ENCODE assay signal across 15 mouse cellular contexts in genomic region chr1:57742266-57742665, GRCm38 (mm10). TPM values are rescaled to one million over a fixed set of nuclear protein-coding genes. Genes with fewer than 3 reads are reported as not detected.
DNase-seq lines count a peak whose midpoint lies in the region; ATAC-seq and TF ChIP-seq lines count a peak whose summit lies in the region.
"Had no signal": no experiment of that assay in that cellular context is flagged by ENCODE, and none has a peak within 500 bp of the region (broad histone marks: within the 10 kb centered on the region; RNA-seq: fewer than 3 reads in every experiment).

No protein-coding gene starts in this region.

- no peaks in the 10 kb centered on the region for H3K9me3 ChIP-seq in kidney, postnatal 0 days (replicated peaks; ENCODE audit: low read length)
- H3K9me3 ChIP-seq in liver, embryonic 11.5 days (ENCODE audit: control insufficient read depth, low read length), result no peaks in the 10 kb centered on the region
- no peaks in the 10 kb centered on the region for H3K9me3 ChIP-seq in forebrain, embryonic 16.5 days (ENCODE audit: control insufficient read depth, low read length)
- H3K9me3 ChIP-seq: neural tube, embryonic 15.5 days had no signal

- no peak overlapping the region for H3K4me2 ChIP-seq in kidney, postnatal 0 days (ENCODE audit: low read length)
- no peak overlapping the region for H3K4me2 ChIP-seq in liver, embryonic 11.5 days
- no peak overlapping the region for H3K4me2 ChIP-seq in forebrain, embryonic 16.5 days (ENCODE audit: low read length)
- H3K4me2 ChIP-seq: hindbrain, embryonic 14.5 days; midbrain, embryonic 11.5 days; neural tube, embryonic 15.5 days had no signal

- H3K36me3 ChIP-seq in kidney, postnatal 0 days (ENCODE audit: insufficient read depth, low read length), result no peaks in the 10 kb centered on the region
- H3K36me3 ChIP-seq in liver, embryonic 11.5 days (ENCODE audit: control insufficient read depth, insufficient read depth, low read length), result no peaks in the 10 kb centered on the region
- H3K36me3 ChIP-seq in forebrain, embryonic 16.5 days (ENCODE audit: control insufficient read depth, insufficient read depth), result no peaks in the 10 kb centered on the region
- H3K36me3 ChIP-seq: neural tube, embryonic 15.5 days had no signal

- no peaks in the 10 kb centered on the region for H3K27me3 ChIP-seq in kidney, postnatal 0 days (ENCODE audit: insufficient read depth, low read length)
- no peaks in the 10 kb centered on the region for H3K27me3 ChIP-seq in liver, embryonic 11.5 days (replicated peaks; ENCODE audit: control insufficient read depth, insufficient read depth, low read length)
- no peaks in the 10 kb centered on the region for H3K27me3 ChIP-seq in forebrain, embryonic 16.5 days (replicated peaks; ENCODE audit: control insufficient read depth, insufficient read depth, low read length)
- H3K27me3 ChIP-seq: neural tube, embryonic 15.5 days had no signal

- no peak overlapping the region for H3K4me3 ChIP-seq in kidney, postnatal 0 days (replicated peaks; ENCODE audit: low read depth, low read length)
- H3K4me3 ChIP-seq in liver, embryonic 11.5 days (ENCODE audit: low read depth, low read length), result no peak overlapping the region
- no peak overlapping the region for H3K4me3 ChIP-seq in forebrain, embryonic 16.5 days (replicated peaks; ENCODE audit: low read length)
- H3K4me3 ChIP-seq: neural tube, embryonic 15.5 days had no signal

- H3K9ac ChIP-seq in kidney, postnatal 0 days (ENCODE audit: low read depth, low read length), result no peak overlapping the region
- no peak overlapping the region for H3K9ac ChIP-seq in liver, embryonic 11.5 days (ENCODE audit: low read depth, low read length)
- H3K9ac ChIP-seq in forebrain, embryonic 16.5 days (replicated peaks; ENCODE audit: low read depth, low read length), result no peak overlapping the region
- H3K9ac ChIP-seq: hindbrain, embryonic 14.5 days; neural tube, embryonic 15.5 days had no signal

- peak; percentile 36 for DNase-seq in kidney, adult 18-20 months
- peak; percentile 12 for DNase-seq in kidney, postnatal 0 days (ENCODE audit: low spot score)
- DNase-seq in liver, embryonic 11.5 days (ENCODE audit: low spot score), result no peak
- no peak for DNase-seq in natural killer cell, adult 2 months (ENCODE audit: low spot score in 2 of 2)
- DNase-seq in frontal cortex, postnatal 25 days (ENCODE audit: low spot score in 2 of 2), result no peak
- no peak for DNase-seq in thymus, postnatal 0 days (ENCODE audit: low spot score)
- DNase-seq: cerebellum, adult 9-11 months; layer of hippocampus, postnatal 36 days; lung, adult 2 months; thymus, postnatal 36 days had no signal

- 0 out of 2 replicates have a peak, but pooled peaks cover 3% of the 10 kb centered on the region for H3K4me1 ChIP-seq in kidney, postnatal 0 days (replicated peaks; ENCODE audit: insufficient read depth, low read length)
- no peaks in the 10 kb centered on the region for H3K4me1 ChIP-seq in liver, embryonic 11.5 days (replicated peaks; ENCODE audit: control insufficient read depth, insufficient read depth, low read length)
- H3K4me1 ChIP-seq in forebrain, embryonic 16.5 days (replicated peaks; ENCODE audit: control insufficient read depth, insufficient read depth, low read length), result no peaks in the 10 kb centered on the region

- 64% methylated on average over 2 of the region's 2 CpGs for WGBS in kidney, postnatal 0 days
- WGBS in liver, embryonic 11.5 days, result 77% methylated on average over 2 of the region's 2 CpGs
- WGBS in forebrain, embryonic 16.5 days, result 97% methylated on average over 2 of the region's 2 CpGs

- TF ChIP-seq CTCF in kidney, postnatal 0 days (IDR thresholded peaks at IDR 0.05; ENCODE audit: low read depth), result no peak

- ATAC-seq in kidney, postnatal 0 days (replicated peaks; ENCODE audit: low FRiP score, low read depth), result no peak; the same call in 1 of the 2 replicates
- peak; percentile 60; the same call in 1 of the 2 replicates for ATAC-seq in liver, embryonic 11.5 days (replicated peaks; ENCODE audit: low FRiP score)
- no peak for ATAC-seq in forebrain, embryonic 16.5 days

- no peak overlapping the region for H3K27ac ChIP-seq in kidney, postnatal 0 days
- no peak overlapping the region for H3K27ac ChIP-seq in liver, embryonic 11.5 days (ENCODE audit: low read depth, low read length)
- H3K27ac ChIP-seq in forebrain, embryonic 16.5 days (ENCODE audit: low read length), result no peak overlapping the region
- H3K27ac ChIP-seq: hindbrain, embryonic 14.5 days; macrophage; neural tube, embryonic 15.5 days had no signal

RNA-seq across cellular contexts. Expression of gene Spats2l, which starts 31.7 kb away (rescaled TPM):
- polyA plus RNA-seq in kidney, postnatal 0 days (2015; fragmentation: Nextera tagmentation; extraction: Ambion mirVana), result 69.5 and 70.6 TPM in 2 replicates
- 16.8 and 18.0 TPM in 2 replicates for polyA plus RNA-seq in liver, embryonic 11.5 days (2014; fragmentation: Nextera tagmentation; extraction: Ambion mirVana)
- polyA plus RNA-seq in forebrain, embryonic 16.5 days (2015; fragmentation: Nextera tagmentation; extraction: Ambion mirVana), result 51.5 and 52.3 TPM in 2 replicates
- 36.3 and 41.2 TPM in 2 replicates for polyA plus RNA-seq in thymus, postnatal 0 days (2015; fragmentation: Nextera tagmentation; extraction: Ambion mirVana)
- polyA plus RNA-seq: macrophage had no signal

Comparison
In these comparisons a context has a peak if more than half of its experiments do, and no peak if none do; other contexts are left out.
1. DNase-seq: peak in kidney, adult 18-20 months (single experiment) and kidney, postnatal 0 days (single experiment); none in liver, embryonic 11.5 days (single experiment), natural killer cell, adult 2 months (0 of 2), frontal cortex, postnatal 25 days (0 of 2) and thymus, postnatal 0 days (single experiment).